Mouse (Mus musculus): ENCODE results near the gene Ssrp1. TPM values are rescaled to one million over a fixed set of nuclear protein-coding genes. Genes with fewer than 3 reads are reported as not detected.

Gene Ssrp1
- polyA plus RNA-seq (2017; shearing (Covaris generic)), result 229 TPM

DNA sequence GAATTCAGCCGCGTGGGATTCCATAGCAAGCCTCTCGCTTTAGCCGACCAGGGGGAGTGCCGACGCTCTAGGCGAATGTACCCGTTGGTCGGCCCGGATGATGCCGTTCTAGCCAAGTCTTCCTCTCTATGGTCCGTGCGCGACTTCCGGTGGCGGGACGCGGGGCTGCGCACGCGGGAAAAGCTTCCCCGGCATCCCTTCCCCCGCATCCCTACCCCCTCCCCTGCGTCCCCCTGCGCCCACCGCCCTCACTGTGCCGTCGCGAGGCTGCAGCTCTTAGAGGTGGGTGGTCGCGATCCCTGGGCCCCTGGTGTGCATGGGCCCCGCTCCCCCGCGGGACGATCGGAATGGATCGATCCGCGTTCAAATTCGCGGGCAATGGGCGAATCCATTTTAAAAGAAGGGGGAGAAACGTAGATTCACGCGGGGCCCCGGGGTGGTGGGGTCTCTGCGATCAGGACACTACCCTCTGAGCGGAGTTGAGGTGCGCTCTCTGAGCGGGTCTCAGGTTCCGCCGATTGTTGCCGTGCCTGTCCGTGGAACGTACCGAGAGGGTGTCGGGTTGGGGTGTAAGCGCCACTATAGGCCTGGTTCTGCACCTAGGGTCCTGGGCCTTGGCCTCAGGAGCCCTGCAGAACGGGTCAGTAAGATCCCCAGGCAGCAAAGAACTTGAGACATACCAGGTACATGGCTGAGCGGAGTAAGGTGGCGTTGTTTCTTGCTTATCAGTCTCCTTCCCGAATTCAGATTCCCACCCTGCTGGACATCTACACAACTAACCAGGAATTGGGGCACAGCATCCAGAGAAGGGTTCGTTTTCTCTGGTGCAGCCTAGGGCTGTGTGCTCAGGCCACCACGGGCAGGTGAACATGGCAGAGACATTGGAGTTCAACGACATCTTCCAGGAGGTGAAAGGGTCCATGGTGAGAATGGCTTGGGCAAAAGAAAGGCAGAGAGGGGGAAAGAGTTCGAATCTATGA is at the start of gene Ssrp1, which contains the start of gene P2rx3:
TSS of gene Ssrp1 (plus strand) at position 188 of the 980 bp plus-strand sequence.
TSS of gene P2rx3 (minus strand) at position 416 of the 980 bp plus-strand sequence.

DNA sequence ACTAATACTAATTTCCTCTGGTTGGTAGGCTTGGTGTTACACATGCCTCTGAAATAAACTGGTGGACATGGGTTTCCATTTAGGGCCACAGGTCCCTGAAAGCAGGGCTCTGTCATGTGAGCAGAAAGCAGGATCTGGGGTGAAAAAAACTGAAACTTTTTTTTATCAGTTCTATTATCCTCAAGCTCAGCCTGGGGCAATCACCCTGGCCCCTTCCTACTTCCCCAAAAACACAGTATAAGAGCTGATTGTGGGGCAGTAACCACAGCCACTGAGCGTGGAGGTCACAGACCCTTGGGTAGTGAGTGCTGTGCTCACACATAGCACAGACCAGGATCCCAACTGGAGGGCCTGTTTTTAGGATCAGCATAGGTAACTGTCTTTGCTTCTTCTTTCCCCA is 49.1 kb upstream of the Ssrp1 start, which contains the start of gene Prg3:
TSS of gene Prg3 (plus strand) at position 286 of the 400 bp plus-strand sequence.

GRCm38 (mm10) chr2:85047596-85048167 is 10.6 kb downstream of the Ssrp1 start, which contains the start of gene Tnks1bp1:
TSS of gene Tnks1bp1 (plus strand) at chr2:85048022.

Other genes starting within 250 kb of the Ssrp1 start
- gene Ube2l6, start 238.4 kb upstream of the Ssrp1 start, polyA plus RNA-seq (2017; shearing (Covaris generic)), result 77.5 TPM
- not detected for gene Smtnl1, start 214.6 kb upstream of the Ssrp1 start, polyA plus RNA-seq (2017; shearing (Covaris generic))
- 34.2 TPM for gene Timm10, start 210.2 kb upstream of the Ssrp1 start, polyA plus RNA-seq (2017; shearing (Covaris generic))
- 12.3 TPM for gene Slc43a1, start 198.4 kb upstream of the Ssrp1 start, polyA plus RNA-seq (2017; shearing (Covaris generic))
- gene Rtn4rl2, start 150.5 kb upstream of the Ssrp1 start, polyA plus RNA-seq (2017; shearing (Covaris generic)), result not detected
- gene Slc43a3, start 100.7 kb upstream of the Ssrp1 start, polyA plus RNA-seq (2017; shearing (Covaris generic)), result 14.3 TPM
- not detected for gene Prg2, start 56.8 kb upstream of the Ssrp1 start, polyA plus RNA-seq (2017; shearing (Covaris generic))
- gene Prg3, start 49.0 kb upstream of the Ssrp1 start, polyA plus RNA-seq (2017; shearing (Covaris generic)), result not detected
- not detected for gene P2rx3, start 228 bp downstream of the Ssrp1 start, polyA plus RNA-seq (2017; shearing (Covaris generic))
- 19.2 TPM for gene Tnks1bp1, start 10.8 kb downstream of the Ssrp1 start, polyA plus RNA-seq (2017; shearing (Covaris generic))
- not detected for gene Aplnr, start 99.0 kb downstream of the Ssrp1 start, polyA plus RNA-seq (2017; shearing (Covaris generic))
- gene Lrrc55, start 160.0 kb downstream of the Ssrp1 start, polyA plus RNA-seq (2017; shearing (Covaris generic)), result not detected